Mouse (Mus musculus): ENCODE results near the gene Taldo1. TPM values are rescaled to one million over a fixed set of nuclear protein-coding genes. Genes with fewer than 3 reads are reported as not detected.
"Not testable (repeated sequence)": the region's sequence is repeated elsewhere in the genome, so short reads cannot be mapped to it uniquely, and the experiment has no call there.

Gene Taldo1
- total RNA-seq, 2 experiments from 2014 or later: 111 to 114 TPM

DNA sequence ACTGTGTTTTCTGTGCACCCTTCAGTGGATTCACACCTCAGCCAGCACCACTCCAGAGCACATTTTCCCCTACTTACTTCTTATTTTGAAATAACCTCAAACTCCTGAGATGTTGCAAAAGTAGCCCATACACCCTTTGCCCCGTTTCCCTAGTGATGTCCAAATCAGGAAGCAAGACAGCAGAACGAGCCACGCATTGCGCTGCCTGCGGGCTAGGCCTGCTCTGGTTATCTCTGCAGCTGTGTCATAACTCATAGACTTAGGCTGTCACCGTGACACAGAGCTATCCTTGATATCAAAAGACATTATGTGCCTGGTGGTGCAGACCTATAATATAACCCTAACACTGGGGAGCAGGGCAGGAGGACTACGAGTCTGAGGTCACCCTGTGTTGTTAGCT lies 2.2 kb downstream of the Taldo1 start:
- Histone ChIP-seq H3K4me3 (no peak overlapping the region), H3K27ac (no peak overlapping the region)
- TF ChIP-seq CTCF (conservative IDR thresholded peaks at IDR 0.05): no peak
- DNase-seq (ENCODE audit: low spot score in 2 of 2): no peak

GRCm38 (mm10) chr7:141394771-141395170 lies 2.8 kb downstream of the Taldo1 start:
- TF ChIP-seq CTCF (conservative IDR thresholded peaks at IDR 0.05): peak; percentile 90
- peak in 1 of 2 experiments; percentile 42 for DNase-seq (ENCODE audit: low spot score in 2 of 2)
- no peak overlapping the region for H3K27ac ChIP-seq

GRCm38 (mm10) chr7:141395348-141395747 lies 3.3 kb downstream of the Taldo1 start:
- no peak overlapping the region for H3K4me3 ChIP-seq
- DNase-seq (ENCODE audit: low spot score in 2 of 2): no peak
- TF ChIP-seq CTCF (conservative IDR thresholded peaks at IDR 0.05): no peak
- H3K27ac ChIP-seq: no peak overlapping the region

More at GRCm38 (mm10) chr7:141394771-141395170, 2.8 kb downstream of the Taldo1 start:
- no peak overlapping the region for H3K4me3 ChIP-seq

- Histone ChIP-seq H3K27ac (no peak overlapping the region), H3K4me3 (no peak overlapping the region)
- DNase-seq (ENCODE audit: low spot score in 2 of 2): peak in 1 of 2 experiments; percentile 39
- TF ChIP-seq CTCF (conservative IDR thresholded peaks at IDR 0.05): peak; percentile 78
Measured at GRCm38 (mm10) chr7:141403305-141403704, 11.3 kb downstream of the Taldo1 start.

- DNase-seq (ENCODE audit: low spot score in 2 of 2): no peak
- Histone ChIP-seq H3K27ac (no peak overlapping the region), H3K4me3 (no peak overlapping the region)
- no peak for TF ChIP-seq CTCF (conservative IDR thresholded peaks at IDR 0.05)
Measured at GRCm38 (mm10) chr7:141405466-141405865, 13.5 kb downstream of the Taldo1 start.

DNA sequence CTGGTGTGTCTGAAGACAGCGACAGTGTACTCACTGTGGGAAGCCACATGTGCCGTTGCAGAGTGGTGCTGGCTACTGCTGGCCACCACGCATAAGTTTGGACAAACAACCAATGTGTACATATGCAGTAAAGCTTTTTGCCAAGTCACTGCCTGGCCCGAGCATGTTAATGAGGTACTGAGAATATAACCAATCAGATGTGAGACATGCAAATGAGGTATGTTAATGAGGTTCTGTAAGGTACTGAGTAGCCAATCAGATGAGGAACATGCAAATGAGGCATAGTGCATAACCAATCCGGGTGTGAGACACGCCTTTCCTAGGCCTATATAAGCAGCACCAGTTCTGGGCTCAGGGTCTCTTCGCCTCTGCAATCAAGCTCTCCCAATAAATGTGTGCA lies 15.7 kb downstream of the Taldo1 start:
- not testable (repeated sequence) for DNase-seq (ENCODE audit: low spot score in 2 of 2); H3K27ac ChIP-seq; H3K4me3 ChIP-seq

- peak; percentile 98 for TF ChIP-seq CTCF (conservative IDR thresholded peaks at IDR 0.05)
- H3K27ac ChIP-seq: no peak overlapping the region
- no peak overlapping the region for H3K4me3 ChIP-seq
- peak; percentile 82 to 87 for DNase-seq (ENCODE audit: low spot score in 2 of 2)
Measured at GRCm38 (mm10) chr7:141408833-141409232, 16.8 kb downstream of the Taldo1 start.

DNA sequence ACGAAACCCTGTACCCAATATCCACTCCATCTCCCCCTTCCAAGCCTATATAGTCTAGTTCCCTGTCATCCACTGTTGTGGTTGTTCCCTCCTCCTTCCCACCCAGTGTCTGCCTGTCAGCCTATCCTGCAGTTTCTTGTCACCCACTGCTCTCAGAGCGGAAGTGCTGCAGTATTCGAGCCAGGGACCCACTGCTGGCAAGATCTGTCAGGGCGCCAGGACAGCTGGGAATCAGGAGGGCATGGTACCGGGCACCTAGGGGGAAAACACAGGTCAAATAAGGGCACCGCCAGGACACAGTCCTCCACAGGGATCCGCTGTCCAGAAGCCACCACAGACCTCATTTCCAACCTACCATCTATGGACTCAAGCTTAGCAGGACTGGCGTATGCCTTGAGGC lies 18.6 kb downstream of the Taldo1 start:
- no peak for TF ChIP-seq CTCF (conservative IDR thresholded peaks at IDR 0.05)
- DNase-seq (ENCODE audit: low spot score in 2 of 2): no peak
- no peak overlapping the region for H3K4me3 ChIP-seq
- no peak overlapping the region for H3K27ac ChIP-seq

DNA sequence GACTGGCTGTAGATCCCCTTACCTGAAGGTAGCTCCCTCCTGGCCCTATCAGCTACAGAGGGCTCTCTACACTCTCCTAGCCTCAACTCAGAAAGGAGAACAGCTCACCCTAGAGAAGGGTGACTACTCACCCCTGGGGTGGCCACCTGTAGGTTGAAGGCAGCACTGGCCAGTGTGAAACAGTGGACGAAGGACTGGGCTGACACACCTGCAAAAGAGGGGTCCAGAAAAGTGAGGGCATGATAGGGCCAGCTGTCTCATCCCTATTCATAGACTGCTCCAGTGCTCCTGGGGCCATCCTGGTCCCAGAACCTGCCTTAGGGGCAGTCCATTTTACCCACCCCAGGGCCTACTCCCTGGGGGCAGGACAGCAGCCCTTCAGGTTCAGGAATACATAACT lies 19.7 kb downstream of the Taldo1 start:
- H3K27ac ChIP-seq: no peak overlapping the region
- no peak for DNase-seq (ENCODE audit: low spot score in 2 of 2)
- TF ChIP-seq CTCF (conservative IDR thresholded peaks at IDR 0.05): no peak
- H3K4me3 ChIP-seq: no peak overlapping the region

DNA sequence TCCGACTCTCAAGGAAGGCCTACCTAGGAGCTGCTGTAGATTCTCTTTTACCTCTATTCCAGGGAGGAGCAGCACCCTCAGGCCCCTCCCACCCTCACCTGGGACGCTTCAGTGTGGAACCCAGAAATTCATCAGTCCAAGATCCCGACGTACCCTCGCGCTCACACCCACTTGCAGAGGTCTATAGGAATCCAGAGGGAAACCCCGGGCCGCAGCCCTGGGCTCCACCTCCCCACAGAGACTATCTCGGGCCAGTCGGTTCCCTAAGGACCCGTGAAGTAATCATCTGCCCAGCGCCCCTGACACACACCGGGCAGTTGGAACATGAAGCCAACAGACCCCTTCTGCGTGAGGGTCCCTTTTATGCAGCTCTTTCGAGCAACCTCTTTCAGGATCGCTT lies 21.3 kb downstream of the Taldo1 start:
- Histone ChIP-seq H3K4me3 (peak overlapping the region; percentile 99), H3K27ac (peak overlapping the region; percentile 93)
- no peak for DNase-seq (ENCODE audit: low spot score in 2 of 2)
- TF ChIP-seq CTCF (conservative IDR thresholded peaks at IDR 0.05): no peak

DNA sequence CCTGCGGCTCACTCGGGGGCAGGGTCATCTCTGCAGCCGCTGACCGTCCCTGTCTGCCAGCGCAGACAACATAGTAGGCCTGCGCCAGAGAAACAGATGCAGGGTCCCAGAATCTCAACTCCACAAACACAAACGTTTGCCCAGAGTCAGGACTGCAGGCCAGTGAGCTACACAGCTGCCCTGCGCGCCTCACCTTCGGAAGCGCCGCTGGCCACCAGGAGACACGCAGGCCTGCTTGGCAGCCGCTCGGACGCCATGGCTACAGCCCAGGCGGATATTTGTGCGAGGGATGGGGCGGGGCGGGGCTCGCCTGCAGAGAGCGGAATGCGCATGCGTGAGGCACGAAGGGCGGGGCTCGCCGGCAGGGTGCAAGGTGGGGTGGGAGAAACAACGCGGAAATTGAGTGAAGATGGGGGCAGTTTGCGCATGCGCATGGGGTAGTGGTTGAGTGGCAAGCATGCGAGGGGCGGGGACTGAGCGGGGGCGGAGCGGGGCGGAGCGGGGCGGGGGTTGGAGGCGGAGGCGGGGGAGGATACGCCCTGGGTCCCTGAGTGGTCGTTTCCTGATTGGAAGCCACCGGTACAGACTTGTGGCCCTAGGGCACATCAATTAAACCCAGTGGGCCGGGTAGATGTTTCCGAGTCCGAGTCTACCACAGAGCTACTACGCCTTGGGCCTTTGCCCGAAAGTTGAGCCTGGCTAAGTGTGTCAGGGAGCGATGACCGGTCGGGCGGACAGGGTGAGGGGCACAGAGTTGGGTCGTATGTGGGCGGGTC lies 22.0 kb downstream of the Taldo1 start, which contains the start of gene Gatd1:
Gene Gatd1 (minus strand): TSS at position 328 of the 776 bp plus-strand sequence.
- Histone ChIP-seq H3K4me3 (peak within 1 kb of the TSS; percentile 99), H3K27ac (peak within 1 kb of the TSS; percentile 94)
- peak; percentile 37 for TF ChIP-seq CTCF (conservative IDR thresholded peaks at IDR 0.05)
- peak; percentile 99 to 100 for DNase-seq (ENCODE audit: low spot score in 2 of 2)

GRCm38 (mm10) chr7:141416144-141416841 lies 24.3 kb downstream of the Taldo1 start:
- TF ChIP-seq CTCF (conservative IDR thresholded peaks at IDR 0.05): no peak
- Histone ChIP-seq H3K27ac (no peak overlapping the region), H3K4me3 (no peak overlapping the region)
- DNase-seq (ENCODE audit: low spot score in 2 of 2): no peak
